Mouse (Mus musculus) liver, embryonic 16.5 days (tissue): ENCODE results near the gene P2ry1. TPM values are rescaled to one million over a fixed set of nuclear protein-coding genes. Genes with fewer than 3 reads are reported as not detected.
A peak's percentile ranks its signal among the peaks of the same experiment; 100 is the strongest.

Experiments used
- ATAC-seq: fragments of 200-750 bp; cut with Nextera tagmentation; 2 replicates; pipeline ENCODE4 v1.8.0; 2017; ENCODE audit warnings: low read depth, mild to moderate bottlenecking, moderate number of reproducible peaks, moderate library complexity
- H3K27ac ChIP-seq: fragments of 300-500 bp; sonication (generic); 2 replicates; pipeline ENCODE4 v1.5.1; 2014; ENCODE audit warnings: mild to moderate bottlenecking, low read length
- H3K27me3 ChIP-seq: fragments of 300-500 bp; sonication (generic); 2 replicates; pipeline ENCODE4 v1.6.1; 2014; ENCODE audit warnings: low read depth, low read length, mixed read lengths; ENCODE audit not compliant: control insufficient read depth, insufficient read depth
- H3K36me3 ChIP-seq: fragments of 300-500 bp; sonication (generic); 2 replicates; pipeline ENCODE4 v1.6.1; 2014; ENCODE audit warnings: mild to moderate bottlenecking; ENCODE audit not compliant: control insufficient read depth, insufficient read depth
- H3K4me1 ChIP-seq: fragments of 300-500 bp; sonication (generic); 2 replicates; pipeline ENCODE4 v1.6.1; 2014; ENCODE audit warnings: low read depth, low read length, mixed read lengths; ENCODE audit not compliant: control insufficient read depth
- H3K4me2 ChIP-seq: fragments of 300-500 bp; sonication (generic); 2 replicates; pipeline ENCODE4 v1.6.1; 2014; ENCODE audit warnings: low read depth, low read length, mixed read lengths
- H3K4me3 ChIP-seq: fragments of 300-500 bp; sonication (generic); 2 replicates; pipeline ENCODE4 v1.5.1; 2014; ENCODE audit warnings: low read depth, mild to moderate bottlenecking, low read length
- H3K9ac ChIP-seq: fragments of 300-500 bp; sonication (generic); 2 replicates; pipeline ENCODE4 v1.6.1; 2014; ENCODE audit warnings: low read depth, low read length
- H3K9me3 ChIP-seq: fragments of 300-500 bp; sonication (generic); replicated peaks from 2 replicates; pipeline ENCODE4 v1.6.1; 2016; ENCODE audit warnings: low read length; ENCODE audit not compliant: control insufficient read depth
- WGBS: fragments of 180-500 bp; shearing (Covaris S2); extraction: QIAGEN DNeasy Blood & Tissue Kit; methylation state at CpG from one replicate; pipeline ENCODE4 v1.1.7; 2014; ENCODE audit not compliant: insufficient replicate concordance; 5-methylcytosine and 5-hydroxymethylcytosine counted together
- polyA plus RNA-seq: library from polyadenylated mRNA; unstranded; fragments of >200 nt; fragmentation: Nextera tagmentation; extraction: Ambion mirVana; gene quantifications from 2 replicates; pipeline ENCODE4 v1.2.1, GENCODE M21; 2015

Gene P2ry1
- polyA plus RNA-seq, 1 experiment from 2014 or later, result 4.9 TPM

DNA sequence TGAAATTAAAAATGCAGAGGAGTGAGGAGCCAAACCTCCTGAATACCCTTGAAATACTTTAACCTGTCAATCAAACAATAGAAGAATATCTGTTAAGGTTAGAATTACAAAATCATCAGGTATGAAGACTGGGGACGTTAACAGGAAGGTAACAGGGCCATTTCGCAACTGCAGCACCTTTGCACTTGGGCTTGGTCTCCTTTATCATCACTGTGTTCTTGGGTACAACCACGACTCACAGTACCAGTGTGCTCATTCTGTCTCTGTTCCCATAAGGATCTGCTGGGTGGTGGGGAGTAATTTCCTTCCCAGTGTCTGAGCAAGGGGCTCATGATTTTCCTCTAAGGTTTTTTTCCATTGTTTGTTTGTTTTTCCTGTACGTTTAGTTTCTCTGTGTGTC is 1.8 kb upstream of the P2ry1 start:
- WGBS, result 51% methylated on average over 4 of the region's 4 CpGs
- Histone ChIP-seq H3K9ac (no peak overlapping the region), H3K4me2 (no peak overlapping the region), H3K4me1 (peaks cover 12% of the 10 kb centered on the region), H3K9me3 (no peaks in the 10 kb centered on the region), H3K27me3 (peaks cover 13% of the 10 kb centered on the region), H3K36me3 (no peaks in the 10 kb centered on the region), H3K4me3 (no peak overlapping the region), H3K27ac (no peak overlapping the region)
- no peak for ATAC-seq

DNA sequence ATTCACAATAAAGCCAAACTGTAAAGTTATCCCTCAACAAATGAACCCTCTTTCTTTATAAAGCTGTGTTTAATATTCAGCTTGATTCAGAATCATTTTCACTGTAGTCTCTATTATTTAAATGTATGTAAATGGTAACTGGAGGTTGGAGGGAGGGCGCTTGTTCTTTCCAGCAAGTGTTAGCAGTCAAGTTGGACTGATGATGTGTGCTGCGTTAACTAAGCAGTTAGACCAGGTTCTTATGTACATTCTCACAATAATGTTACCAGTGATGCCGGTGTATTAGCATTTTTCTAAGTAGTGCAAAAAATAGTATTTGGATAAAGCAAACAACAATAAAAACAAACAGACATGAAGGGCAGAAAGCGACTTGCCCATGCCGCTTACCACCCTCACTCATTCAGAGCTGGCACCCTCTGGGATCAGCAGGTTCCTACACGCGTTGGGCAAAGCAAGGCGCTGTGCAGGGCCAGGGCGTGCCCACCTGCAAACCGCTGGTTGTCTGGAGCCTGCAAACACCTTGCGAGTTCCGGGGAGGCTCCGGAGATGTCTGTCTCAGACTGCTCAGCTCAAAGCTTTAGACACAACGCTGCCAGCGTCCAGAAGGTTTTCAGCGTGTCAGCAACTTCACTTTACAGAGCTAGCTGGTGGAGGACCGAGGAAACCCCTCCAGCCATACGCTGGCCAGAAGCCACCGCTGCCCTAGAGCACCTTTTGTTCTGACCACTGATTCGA is 576 bp upstream of the P2ry1 start:
- peaks cover 12% of the 10 kb centered on the region for H3K4me1 ChIP-seq
- H3K27ac ChIP-seq, result 0 out of 2 replicates have a peak overlapping the region, but pooled peaks have one; percentile 3
- H3K27me3 ChIP-seq, result peaks cover 13% of the 10 kb centered on the region
- no peaks in the 10 kb centered on the region for H3K36me3 ChIP-seq
- H3K4me2 ChIP-seq, result peak overlapping the region; percentile 99
- WGBS, result 3% methylated on average over 20 of the region's 20 CpGs
- no peaks in the 10 kb centered on the region for H3K9me3 ChIP-seq
- H3K4me3 ChIP-seq, result peak overlapping the region; percentile 81
- peak overlapping the region; percentile 80 for H3K9ac ChIP-seq
- peak; percentile 39 for ATAC-seq

DNA sequence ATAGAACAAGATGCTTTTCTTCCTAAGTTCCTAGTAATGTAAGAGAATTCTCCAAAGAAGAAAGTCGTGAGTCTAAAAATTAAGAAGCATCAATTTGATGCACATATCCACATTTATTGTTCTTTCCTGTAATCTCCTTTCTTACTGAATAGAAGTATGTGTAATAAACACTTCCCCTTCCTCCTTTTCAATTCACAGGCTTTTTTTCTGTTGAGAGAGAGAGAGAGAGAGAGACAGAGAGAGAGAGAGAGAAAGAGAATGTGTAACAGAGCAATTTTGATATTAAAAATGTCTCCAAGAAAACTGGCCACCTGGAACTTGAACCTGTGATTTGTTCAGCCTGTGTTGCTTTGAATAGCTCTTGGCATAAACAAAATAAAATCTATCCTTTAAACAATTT is 2.0 kb downstream of the P2ry1 start:
- Histone ChIP-seq H3K27me3 (peaks cover 13% of the 10 kb centered on the region), H3K9ac (no peak overlapping the region), H3K4me1 (peaks cover 12% of the 10 kb centered on the region), H3K27ac (no peak overlapping the region), H3K36me3 (no peaks in the 10 kb centered on the region), H3K4me2 (no peak overlapping the region), H3K9me3 (no peaks in the 10 kb centered on the region), H3K4me3 (no peak overlapping the region)
- WGBS, result 56% methylated on average over 1 of the region's 1 CpGs
- ATAC-seq, result no peak

DNA sequence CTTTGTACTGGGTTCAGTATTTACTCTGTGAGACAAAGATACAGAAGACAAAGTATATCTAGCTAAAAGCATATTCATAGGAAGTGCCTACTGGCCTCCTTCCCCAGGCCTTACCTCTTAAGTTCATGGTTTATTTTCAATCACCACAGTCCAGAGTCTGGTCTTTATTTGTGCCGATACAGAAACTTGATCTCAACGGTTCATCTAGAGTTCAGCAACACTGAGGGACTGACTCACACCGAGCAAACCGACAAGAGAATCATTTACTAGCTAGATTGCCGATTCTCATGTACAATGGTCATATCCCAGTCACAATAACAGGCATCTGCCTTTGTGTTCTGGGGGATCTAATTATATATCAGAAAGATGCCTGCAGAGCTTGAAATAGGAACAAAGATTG is 9.1 kb downstream of the P2ry1 start:
- no peak for ATAC-seq
- no peak overlapping the region for H3K4me3 ChIP-seq
- no peak overlapping the region for H3K9ac ChIP-seq
- no peak overlapping the region for H3K27ac ChIP-seq
- no peaks in the 10 kb centered on the region for H3K36me3 ChIP-seq
- H3K9me3 ChIP-seq, result no peaks in the 10 kb centered on the region
- no peaks in the 10 kb centered on the region for H3K4me1 ChIP-seq
- no peaks in the 10 kb centered on the region for H3K27me3 ChIP-seq
- WGBS, result 70% methylated on average over 5 of the region's 5 CpGs
- H3K4me2 ChIP-seq, result no peak overlapping the region

DNA sequence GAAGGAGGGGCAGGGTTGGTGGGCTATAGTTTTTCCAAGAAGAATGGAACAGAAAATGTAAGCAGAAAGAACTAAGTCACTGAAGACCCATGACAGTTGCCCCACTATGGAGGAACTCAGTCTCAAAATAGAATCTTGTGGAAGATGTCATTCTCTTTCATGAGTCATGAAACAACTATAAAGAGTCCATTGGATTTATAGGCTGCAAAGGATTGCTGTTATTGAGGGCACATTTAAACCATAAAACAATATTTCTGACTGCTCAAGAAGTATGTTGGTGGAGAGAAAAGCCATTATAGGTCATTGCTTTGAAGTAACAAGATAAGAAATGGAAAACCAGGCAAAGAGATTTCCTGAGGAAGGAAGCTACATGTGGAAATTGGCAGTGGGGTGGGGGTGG is 10.0 kb downstream of the P2ry1 start:
- H3K4me1 ChIP-seq, result no peaks in the 10 kb centered on the region
- H3K4me3 ChIP-seq, result no peak overlapping the region
- H3K27me3 ChIP-seq, result no peaks in the 10 kb centered on the region
- no peak overlapping the region for H3K27ac ChIP-seq
- H3K9me3 ChIP-seq, result no peaks in the 10 kb centered on the region
- no peaks in the 10 kb centered on the region for H3K36me3 ChIP-seq
- ATAC-seq, result no peak
- H3K9ac ChIP-seq, result no peak overlapping the region
- no peak overlapping the region for H3K4me2 ChIP-seq

DNA sequence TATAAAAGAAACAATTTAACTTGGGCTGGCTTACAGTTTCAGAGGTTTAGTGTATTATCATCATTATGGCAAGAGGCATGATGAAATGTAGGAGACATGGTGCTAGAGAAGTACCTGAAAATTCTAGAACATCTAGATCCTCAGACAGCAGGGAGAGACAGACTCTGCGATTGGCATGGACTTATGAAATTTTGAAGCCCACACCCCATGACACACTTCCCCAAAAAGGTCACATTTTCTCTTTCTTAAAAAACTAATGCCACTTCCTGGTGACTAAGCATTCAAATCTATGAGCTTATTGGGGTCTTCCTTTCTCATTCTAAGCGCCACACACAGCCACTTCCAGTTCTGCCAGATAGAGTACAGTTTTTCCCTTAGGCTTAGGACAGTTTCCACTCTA is 14.1 kb downstream of the P2ry1 start:
- Histone ChIP-seq H3K4me3 (no peak overlapping the region), H3K9me3 (no peaks in the 10 kb centered on the region), H3K9ac (no peak overlapping the region), H3K4me2 (no peak overlapping the region), H3K4me1 (no peaks in the 10 kb centered on the region), H3K27ac (no peak overlapping the region), H3K27me3 (no peaks in the 10 kb centered on the region), H3K36me3 (no peaks in the 10 kb centered on the region)
- no peak for ATAC-seq
- 58% methylated on average over 2 of the region's 2 CpGs for WGBS

DNA sequence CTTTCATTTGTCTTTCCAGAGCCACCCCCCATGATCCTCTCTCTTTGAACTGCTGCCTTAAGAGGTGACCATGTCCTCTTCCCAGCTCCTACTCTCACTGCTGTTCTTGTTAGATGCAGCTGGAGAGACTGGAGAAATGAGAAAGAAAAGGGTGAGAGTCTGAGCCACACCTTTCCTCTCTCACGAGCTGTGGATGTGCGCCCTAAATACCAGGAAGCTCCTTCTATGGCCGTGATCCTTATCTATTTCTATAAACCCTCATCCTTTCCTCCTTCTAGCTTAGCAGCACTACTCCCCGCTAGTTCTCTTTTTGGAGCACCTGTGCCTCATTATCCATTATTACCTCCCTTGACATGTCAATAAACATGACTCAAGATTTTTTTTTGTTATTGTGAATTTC is 29.5 kb downstream of the P2ry1 start:
- Histone ChIP-seq H3K27me3 (no peaks in the 10 kb centered on the region), H3K4me3 (no peak overlapping the region), H3K4me2 (no peak overlapping the region), H3K27ac (no peak overlapping the region), H3K4me1 (no peaks in the 10 kb centered on the region), H3K9me3 (no peaks in the 10 kb centered on the region), H3K9ac (no peak overlapping the region), H3K36me3 (no peaks in the 10 kb centered on the region)
- WGBS, result 16% methylated on average over 4 of the region's 4 CpGs
- ATAC-seq, result no peak

DNA sequence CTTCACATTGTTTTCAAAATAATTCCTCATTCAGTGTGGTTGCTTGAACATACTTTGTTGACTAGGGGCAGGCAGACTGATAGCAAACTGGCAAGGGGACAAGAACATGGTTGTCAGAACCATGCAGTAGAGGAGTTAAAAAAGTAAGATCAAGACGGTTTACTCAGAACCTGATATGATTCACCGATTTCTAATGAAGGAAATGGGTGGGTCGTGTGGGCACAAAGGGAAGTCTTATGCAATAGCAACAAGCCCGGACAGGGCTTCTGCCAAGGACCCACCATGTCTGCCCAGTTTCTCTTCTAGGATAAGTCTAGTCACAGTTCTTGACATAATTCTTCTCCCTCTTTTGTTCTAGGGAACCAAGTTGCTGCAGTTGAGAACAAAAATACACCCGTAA is 33.0 kb downstream of the P2ry1 start:
- ATAC-seq, result no peak

DNA sequence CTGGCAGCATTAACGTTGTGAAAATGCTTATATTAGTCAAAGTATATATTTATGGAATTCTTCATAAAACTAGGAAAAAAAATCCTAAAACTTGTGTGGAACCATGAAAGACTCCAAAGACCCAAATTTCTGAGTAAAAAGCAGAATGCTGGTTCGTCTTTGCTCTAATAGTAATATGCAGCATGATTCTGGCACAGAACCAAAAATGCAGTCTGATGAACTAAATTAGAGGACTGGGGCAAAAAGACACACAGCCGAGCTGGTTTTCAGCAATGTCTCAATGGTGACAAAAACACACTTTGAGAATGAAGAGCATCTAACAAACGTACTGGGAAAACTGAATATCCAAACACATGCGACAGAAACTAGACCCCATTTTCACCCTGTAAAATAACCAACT is 37.3 kb downstream of the P2ry1 start:
- Histone ChIP-seq H3K9ac (no peak overlapping the region), H3K9me3 (no peaks in the 10 kb centered on the region), H3K4me1 (no peaks in the 10 kb centered on the region), H3K27ac (no peak overlapping the region), H3K36me3 (no peaks in the 10 kb centered on the region), H3K4me2 (no peak overlapping the region), H3K27me3 (no peaks in the 10 kb centered on the region), H3K4me3 (no peak overlapping the region)
- no peak for ATAC-seq
- WGBS, result 47% methylated on average over 5 of the region's 5 CpGs

More for the DNA sequence above, 33.0 kb downstream of the P2ry1 start:
- 31% methylated on average over 5 of the region's 5 CpGs for WGBS
- no peaks in the 10 kb centered on the region for H3K36me3 ChIP-seq
- H3K4me3 ChIP-seq, result no peak overlapping the region
- H3K9ac ChIP-seq, result no peak overlapping the region
- H3K4me2 ChIP-seq, result no peak overlapping the region
- no peak overlapping the region for H3K27ac ChIP-seq
- no peaks in the 10 kb centered on the region for H3K27me3 ChIP-seq
- no peaks in the 10 kb centered on the region for H3K4me1 ChIP-seq
- H3K9me3 ChIP-seq, result no peaks in the 10 kb centered on the region
